ENCODE assay signal across 51 mouse cellular contexts in genomic region chr10:96176916-96177315, GRCm38 (mm10). TPM values are rescaled to one million over a fixed set of nuclear protein-coding genes. Genes with fewer than 3 reads are reported as not detected.
"Had no signal": no experiment of that assay in that cellular context is flagged by ENCODE, and none has a peak within 500 bp of the region (broad histone marks: within the 10 kb centered on the region; RNA-seq: fewer than 3 reads in every experiment).

No protein-coding gene starts in this region.

- H3K9me3 ChIP-seq: heart, embryonic 10.5 days; heart, embryonic 12.5 days; heart, embryonic 13.5 days; heart, embryonic 15.5 days; hindbrain, embryonic 10.5 days; hindbrain, embryonic 12.5 days; hindbrain, embryonic 13.5 days; hindbrain, embryonic 15.5 days; intestine, embryonic 15.5 days; kidney, embryonic 15.5 days had no signal

- H3K27ac ChIP-seq: heart, embryonic 10.5 days; heart, embryonic 13.5 days; heart, embryonic 15.5 days; hindbrain, embryonic 10.5 days; hindbrain, embryonic 12.5 days; hindbrain, embryonic 13.5 days; hindbrain, embryonic 14.5 days; hindbrain, embryonic 15.5 days; hindbrain, postnatal 0 days; intestine, embryonic 15.5 days; kidney, embryonic 15.5 days; kidney, postnatal 0 days; layer of hippocampus, adult 2 months had no signal

- H3K4me1 ChIP-seq: heart, embryonic 15.5 days; hindbrain, embryonic 10.5 days; hindbrain, embryonic 12.5 days; hindbrain, embryonic 13.5 days; hindbrain, embryonic 15.5 days; intestine, embryonic 15.5 days had no signal

- H3K9ac ChIP-seq: heart, embryonic 12.5 days; heart, embryonic 13.5 days; heart, embryonic 15.5 days; hindbrain, embryonic 12.5 days; hindbrain, embryonic 13.5 days; hindbrain, embryonic 14.5 days; hindbrain, embryonic 15.5 days; intestine, embryonic 15.5 days; kidney, embryonic 15.5 days had no signal

- DNase-seq: heart, postnatal 10 days; heart, postnatal 14 days; heart, postnatal 36 days; heart, postnatal 4 days; kidney, adult 11 months; kidney, adult 18-20 months; kidney, adult 2 months; kidney, adult 8-10 months; kidney, adult 9 months; kidney, postnatal 10 days; kidney, postnatal 14 days; kidney, postnatal 25 days; kidney, postnatal 36 days; kidney, postnatal 4 days; layer of hippocampus, adult 9-11 months; layer of hippocampus, postnatal 36 days had no signal

- H3K36me3 ChIP-seq: heart, embryonic 10.5 days; heart, embryonic 12.5 days; heart, embryonic 13.5 days; heart, embryonic 15.5 days; hindbrain, embryonic 10.5 days; hindbrain, embryonic 12.5 days; hindbrain, embryonic 13.5 days; hindbrain, embryonic 15.5 days; intestine, embryonic 15.5 days; kidney, embryonic 15.5 days had no signal

- H3K4me3 ChIP-seq: heart, embryonic 10.5 days; heart, embryonic 12.5 days; heart, embryonic 13.5 days; heart, embryonic 15.5 days; hindbrain, embryonic 10.5 days; hindbrain, embryonic 12.5 days; hindbrain, embryonic 13.5 days; hindbrain, embryonic 15.5 days; intestine, embryonic 15.5 days; kidney, embryonic 15.5 days; layer of hippocampus, adult 2 months had no signal

- ATAC-seq: hindbrain, embryonic 16.5 days; hindbrain, postnatal 0 days; inflammation-experienced regulatory T-cells, adult 6 months; intestine, embryonic 15.5 days; intestine, embryonic 16.5 days; intestine, postnatal 0 days had no signal

- H3K27me3 ChIP-seq: heart, embryonic 12.5 days; heart, embryonic 13.5 days; heart, embryonic 15.5 days; hindbrain, embryonic 12.5 days; hindbrain, embryonic 13.5 days; hindbrain, embryonic 15.5 days; intestine, embryonic 15.5 days; kidney, embryonic 15.5 days had no signal

- H3K4me2 ChIP-seq: heart, embryonic 11.5 days; heart, embryonic 12.5 days; heart, embryonic 13.5 days; heart, embryonic 15.5 days; hindbrain, embryonic 12.5 days; hindbrain, embryonic 13.5 days; hindbrain, embryonic 14.5 days; hindbrain, embryonic 15.5 days; intestine, embryonic 15.5 days; kidney, embryonic 15.5 days had no signal

RNA-seq across cellular contexts. Expression of gene Gm5426, which starts 40.5 kb away (rescaled TPM):
- total RNA-seq: heart, postnatal 10 days; heart, postnatal 14 days; heart, postnatal 25 days; heart, postnatal 36 days; heart, postnatal 4 days; hematopoietic stem cell, adult 5-6 weeks; hindbrain, postnatal 0 days; layer of hippocampus, adult 18-20 months; layer of hippocampus, adult 2 months; layer of hippocampus, adult 8-10 months; layer of hippocampus, postnatal 10 days; layer of hippocampus, postnatal 14 days; layer of hippocampus, postnatal 25 days; layer of hippocampus, postnatal 36 days; left cerebral cortex, adult 18-20 months had no signal
- polyA plus RNA-seq: heart, embryonic 10.5 days; heart, embryonic 11.5 days; heart, embryonic 12.5 days; heart, embryonic 13.5 days; heart, embryonic 14.5 days; heart, embryonic 15.5 days; heart, embryonic 16.5 days; heart, postnatal 0 days; hindbrain, embryonic 10.5 days; hindbrain, embryonic 11.5 days; hindbrain, embryonic 12.5 days; hindbrain, embryonic 13.5 days; hindbrain, embryonic 14.5 days; hindbrain, embryonic 15.5 days; hindbrain, embryonic 16.5 days; hindbrain, postnatal 0 days; intestine, embryonic 14.5 days; intestine, embryonic 15.5 days; intestine, embryonic 16.5 days; intestine, postnatal 0 days; kidney, adult 2 months; kidney, embryonic 14.5 days; kidney, embryonic 15.5 days; kidney, embryonic 16.5 days; kidney, postnatal 0 days; large intestine, adult 2 months had no signal
